Mouse (Mus musculus): ENCODE measurements at regions not wholly inside any gene's neighbourhood (a gene's known extent, or its start where the extent isn't known, plus 50 kb on each side); places are given as distances from the start of the nearest gene placed in this dataset.

DNA sequence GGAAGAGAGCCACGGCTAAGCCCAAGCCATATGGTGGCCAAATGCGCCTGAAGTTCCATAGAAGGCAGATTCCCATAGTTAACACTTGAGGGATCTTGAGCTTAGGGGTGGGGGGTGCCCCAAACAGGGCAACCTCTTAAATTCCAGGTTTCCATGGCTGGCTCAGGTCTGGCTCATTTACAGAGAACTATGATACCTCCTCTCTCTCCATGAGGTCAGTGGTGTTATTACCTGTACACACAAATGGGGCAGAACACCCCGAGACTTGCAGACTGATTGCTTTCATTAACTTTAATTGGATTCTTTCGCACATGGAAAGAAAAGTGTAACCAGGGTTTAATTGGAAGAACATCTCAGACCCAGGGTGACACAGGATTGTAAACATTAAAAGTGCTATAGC is 177.1 kb upstream of the Klhl29 start:
- no peak for DNase-seq (ENCODE audit: low spot score)

GRCm38 (mm10) chr12:5551901-5552300 is 176.4 kb upstream of the Klhl29 start:
- no peak for DNase-seq (ENCODE audit: low spot score)

DNA sequence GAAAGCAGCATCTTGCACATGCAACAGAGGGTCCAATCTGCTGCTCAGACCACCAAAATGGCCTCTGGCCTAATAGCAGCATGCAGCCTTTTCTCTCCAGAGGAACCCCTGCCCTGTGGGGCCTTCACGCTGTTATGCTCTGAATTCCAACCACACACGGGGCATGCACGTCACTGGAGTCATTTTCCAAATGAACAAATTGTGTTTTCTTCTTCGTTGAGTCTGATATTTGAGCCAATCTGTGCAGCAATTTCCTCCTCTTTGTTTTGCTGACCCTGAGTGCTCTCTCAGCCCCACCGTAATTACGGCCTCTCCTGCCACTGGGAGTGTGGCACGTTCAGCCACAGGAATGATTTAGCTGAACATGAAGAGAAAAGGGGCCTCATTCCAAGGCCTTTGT is 174.3 kb upstream of the Klhl29 start:
- DNase-seq (ENCODE audit: low spot score), result no peak

DNA sequence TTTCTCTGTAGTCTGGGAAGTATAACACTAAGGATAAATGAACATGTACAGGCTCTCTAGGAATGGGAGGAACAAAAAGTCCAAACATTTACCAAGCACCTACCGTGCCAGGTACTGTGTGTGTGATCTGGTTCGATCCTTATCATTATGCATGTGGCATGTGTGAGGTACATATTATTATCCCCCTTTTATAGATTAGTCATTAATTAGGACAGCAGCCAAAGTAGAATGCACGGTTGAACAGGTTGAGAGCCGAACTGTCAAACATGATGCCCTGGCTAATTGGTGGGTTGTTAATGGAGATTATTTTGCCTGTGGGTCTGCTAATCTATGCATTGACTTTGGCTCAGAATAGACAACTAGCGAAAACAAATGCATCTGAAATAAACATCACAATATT is 172.2 kb upstream of the Klhl29 start:
- DNase-seq (ENCODE audit: low spot score), result no peak

DNA sequence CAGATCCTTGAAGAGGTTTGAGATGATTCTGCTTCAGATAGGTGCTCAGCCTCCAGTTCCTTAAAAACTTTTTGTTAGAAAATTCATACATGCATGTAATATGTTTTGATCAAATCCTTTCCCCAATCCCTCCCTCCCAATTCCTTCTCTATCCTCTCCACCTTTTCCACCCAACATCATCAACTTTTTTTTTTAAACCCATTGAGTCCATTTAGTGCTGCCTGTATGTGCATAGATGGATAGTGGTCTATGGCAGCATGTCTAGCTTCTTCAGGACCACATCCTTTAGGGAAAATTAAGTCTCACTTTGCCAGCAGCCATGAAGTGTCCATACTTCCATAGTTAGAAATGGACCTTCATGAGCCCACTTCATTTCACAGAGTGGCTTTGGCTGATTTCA is 167.2 kb upstream of the Klhl29 start:
- no peak for DNase-seq (ENCODE audit: low spot score)

GRCm38 (mm10) chr12:5496299-5496698 is 120.8 kb upstream of the Klhl29 start:
- DNase-seq (ENCODE audit: low spot score), result no peak

GRCm38 (mm10) chr12:5494657-5495512 is 119.4 kb upstream of the Klhl29 start:
- no peak for DNase-seq (ENCODE audit: low spot score)

- no peak for DNase-seq (ENCODE audit: low spot score)
These were observed 88.9 kb upstream of the Klhl29 start for GRCm38 (mm10) chr12:5464250-5464899.

GRCm38 (mm10) chr12:5453157-5453556 is 77.7 kb upstream of the Klhl29 start:
- DNase-seq (ENCODE audit: low spot score), result no peak

DNA sequence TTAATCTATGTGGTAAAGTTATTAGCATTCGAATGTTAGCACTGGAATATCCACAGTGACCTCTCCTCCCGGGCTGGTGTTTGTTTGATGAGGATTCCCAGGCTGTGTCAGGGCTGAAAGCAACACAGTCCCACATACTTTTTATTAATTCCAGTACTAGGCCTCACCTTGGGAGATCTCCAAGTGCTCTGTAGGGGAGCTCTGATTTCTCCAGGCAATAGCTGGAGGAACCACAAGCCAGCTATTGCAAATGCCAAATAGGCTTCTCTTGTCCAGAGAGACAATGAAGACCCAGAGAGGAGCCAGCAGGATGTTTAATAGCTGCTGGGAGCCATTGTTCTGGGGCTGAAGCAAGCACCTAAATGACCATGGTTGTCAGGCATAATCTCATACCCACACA is 68.2 kb upstream of the Klhl29 start:
- DNase-seq (ENCODE audit: low spot score), result no peak

GRCm38 (mm10) chr12:5443091-5443531 is 67.6 kb upstream of the Klhl29 start:
- DNase-seq (ENCODE audit: low spot score), result no peak

GRCm38 (mm10) chr12:5442679-5443078 is 67.2 kb upstream of the Klhl29 start:
- DNase-seq (ENCODE audit: low spot score), result no peak

DNA sequence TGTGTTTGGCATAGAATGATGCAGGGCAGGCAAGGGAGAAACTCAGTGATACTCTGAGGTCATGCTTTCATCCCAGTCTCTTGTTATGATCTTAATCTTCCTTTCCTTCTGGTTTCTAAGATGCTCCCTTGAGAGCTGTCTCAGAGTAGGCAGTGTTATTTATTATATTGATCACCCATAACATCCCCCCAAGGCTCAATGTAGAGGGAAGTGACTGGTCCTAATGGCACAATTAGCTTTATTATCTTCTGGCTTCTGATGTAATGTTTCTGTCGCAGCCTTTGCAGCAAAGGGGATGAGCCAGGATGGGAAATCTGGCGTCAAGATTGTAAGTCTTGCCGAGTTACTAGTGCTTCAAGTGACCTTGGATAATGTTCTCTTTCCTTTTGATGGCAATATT is 65.0 kb upstream of the Klhl29 start:
- DNase-seq (ENCODE audit: low spot score), result no peak

- no peak for DNase-seq (ENCODE audit: low spot score)
These were observed 60.4 kb upstream of the Klhl29 start for GRCm38 (mm10) chr12:5435876-5436275.

- no peak for DNase-seq (ENCODE audit: low spot score)
These were observed 58.6 kb upstream of the Klhl29 start for GRCm38 (mm10) chr12:5434060-5434459.

GRCm38 (mm10) chr12:5432688-5433087 is 57.2 kb upstream of the Klhl29 start:
- no peak for DNase-seq (ENCODE audit: low spot score)

DNA sequence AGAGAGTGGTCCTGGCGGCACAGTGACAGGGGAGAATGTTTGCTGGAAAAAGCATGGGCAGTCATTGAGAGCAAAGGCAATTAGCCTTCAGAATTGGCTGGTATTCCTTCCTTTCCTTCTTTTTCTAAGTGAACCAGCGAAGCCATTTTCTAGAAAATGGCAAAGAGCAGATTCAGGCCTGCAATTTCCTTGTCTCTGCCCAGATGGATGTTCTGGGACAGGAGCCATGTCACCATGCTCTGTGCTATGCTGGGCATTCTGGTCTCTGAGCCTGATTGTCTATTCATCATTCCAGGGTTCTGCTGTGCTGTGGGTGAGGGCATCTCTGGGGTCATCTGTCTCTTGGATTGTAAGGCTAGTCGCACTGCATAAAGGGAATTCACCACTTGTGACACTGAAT is 53.3 kb upstream of the Klhl29 start:
- DNase-seq (ENCODE audit: low spot score), result peak; percentile 26
